Mouse (Mus musculus) lung, postnatal 0 days (tissue): ENCODE data around the gene Scrn2. TPM values are rescaled to one million over a fixed set of nuclear protein-coding genes. Genes with fewer than 3 reads are reported as not detected.
A peak's percentile ranks its signal among the peaks of the same experiment; 100 is the strongest.

Experiments
- ATAC-seq: fragments of 200-750 bp; cut with Nextera tagmentation; 2 replicates; pipeline ENCODE4 v1.8.0; 2017; ENCODE audit warnings: moderate library complexity
- DNase-seq: peaks from one replicate; pipeline ENCODE4 v3.0.0-alpha.2; 2016; ENCODE audit warnings: low spot score
- H3K27ac ChIP-seq: fragments of 300-500 bp; sonication (generic); 2 replicates; pipeline ENCODE4 v1.5.1; 2014; ENCODE audit warnings: antibody characterized with exemption, mild to moderate bottlenecking, low read length, mixed read lengths
- H3K27me3 ChIP-seq: fragments of 300-500 bp; sonication (generic); replicated peaks from 2 replicates; pipeline ENCODE4 v1.6.1; 2014; ENCODE audit warnings: low read length, mixed read lengths; ENCODE audit not compliant: insufficient read depth
- H3K36me3 ChIP-seq: fragments of 300-500 bp; sonication (generic); 2 replicates; pipeline ENCODE4 v1.6.1; 2014; ENCODE audit warnings: low read length, mixed read lengths; ENCODE audit not compliant: insufficient read depth
- H3K4me1 ChIP-seq: fragments of 300-500 bp; sonication (generic); 2 replicates; pipeline ENCODE4 v1.6.1; 2014; ENCODE audit warnings: antibody characterized with exemption, low read depth, low read length, mixed read lengths; ENCODE audit not compliant: insufficient read depth
- H3K4me2 ChIP-seq: fragments of 300-500 bp; sonication (generic); replicated peaks from 2 replicates; pipeline ENCODE4 v1.6.1; 2014; ENCODE audit warnings: low read depth, mild to moderate bottlenecking, low read length, moderate library complexity, mixed read lengths
- H3K4me3 ChIP-seq: fragments of 300-500 bp; sonication (generic); 2 replicates; pipeline ENCODE4 v1.5.1; 2014; ENCODE audit warnings: low read depth, low read length
- H3K9ac ChIP-seq: fragments of 300-500 bp; sonication (generic); replicated peaks from 2 replicates; pipeline ENCODE4 v1.6.1; 2014; ENCODE audit warnings: low read depth, mild to moderate bottlenecking
- H3K9me3 ChIP-seq: fragments of 300-500 bp; sonication (generic); 2 replicates; pipeline ENCODE4 v1.6.1; 2016; ENCODE audit warnings: low read length, mixed read lengths
- CTCF ChIP-seq: IDR thresholded peaks from 2 replicates; pipeline ENCODE4 v1.5.1; 2016; ENCODE audit warnings: antibody characterized with exemption, mild to moderate bottlenecking
- EP300 ChIP-seq: IDR thresholded peaks from 2 replicates; pipeline ENCODE4 v1.6.1; 2016; ENCODE audit warnings: antibody characterized with exemption, mild to moderate bottlenecking, control low read depth
- WGBS: fragments of 180-500 bp; shearing (Covaris S2); extraction: QIAGEN DNeasy Blood & Tissue Kit; methylation state at CpG from one replicate; pipeline ENCODE4 v1.1.7; 2014; 5-methylcytosine and 5-hydroxymethylcytosine counted together
- polyA plus RNA-seq: library from polyadenylated mRNA; unstranded; fragments of >200 nt; fragmentation: Nextera tagmentation; extraction: Ambion mirVana; gene quantifications from 2 replicates; pipeline ENCODE4 v1.2.1, GENCODE M21; 2015

The Scrn2 gene
- polyA plus RNA-seq, 1 experiment from 2014 or later: 15.7 TPM

DNA sequence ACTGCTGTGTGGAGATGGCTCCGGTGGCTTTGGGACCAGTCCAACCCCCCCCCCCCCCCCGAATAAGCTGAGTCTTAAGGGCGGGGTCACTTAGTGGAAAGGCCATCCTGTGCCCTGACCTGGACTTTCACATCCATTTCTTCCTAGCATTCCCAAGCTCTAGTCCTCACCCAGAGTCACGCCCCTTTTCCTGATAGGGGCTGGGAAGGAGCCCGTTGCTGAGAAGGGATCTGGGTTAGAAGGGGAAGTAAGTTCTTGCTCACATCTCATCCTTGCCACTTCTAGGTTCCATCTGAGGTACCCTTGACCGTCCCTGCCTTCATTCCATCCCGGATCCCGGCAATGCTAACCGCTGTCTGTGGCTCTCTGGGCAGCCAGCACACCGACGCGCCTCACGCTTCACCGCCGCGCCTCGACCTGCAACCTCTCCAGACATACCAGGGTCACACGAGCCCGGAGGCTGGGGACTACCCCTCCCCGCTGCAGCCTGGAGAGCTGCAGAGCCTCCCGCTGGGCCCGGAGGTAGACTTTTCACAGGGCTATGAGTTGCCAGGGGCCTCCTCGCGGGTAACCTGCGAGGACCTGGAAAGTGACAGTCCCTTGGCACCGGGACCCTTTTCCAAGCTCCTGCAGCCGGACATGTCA lies 8.5 kb upstream of the Scrn2 start:
- H3K4me3 ChIP-seq: peak overlapping the region; percentile 51
- peaks cover 47% of the 10 kb centered on the region for H3K27me3 ChIP-seq
- H3K4me1 ChIP-seq: peaks cover 15% of the 10 kb centered on the region
- WGBS: 2% methylated on average over 25 of the region's 27 CpGs
- no peak for ATAC-seq
- H3K27ac ChIP-seq: no peak overlapping the region
- H3K9ac ChIP-seq: no peak overlapping the region
- peak overlapping the region; percentile 82 for H3K4me2 ChIP-seq
- DNase-seq: no peak
- no peak for TF ChIP-seq CTCF
- no peak for TF ChIP-seq EP300
- no peaks in the 10 kb centered on the region for H3K9me3 ChIP-seq
- H3K36me3 ChIP-seq: no peaks in the 10 kb centered on the region

DNA sequence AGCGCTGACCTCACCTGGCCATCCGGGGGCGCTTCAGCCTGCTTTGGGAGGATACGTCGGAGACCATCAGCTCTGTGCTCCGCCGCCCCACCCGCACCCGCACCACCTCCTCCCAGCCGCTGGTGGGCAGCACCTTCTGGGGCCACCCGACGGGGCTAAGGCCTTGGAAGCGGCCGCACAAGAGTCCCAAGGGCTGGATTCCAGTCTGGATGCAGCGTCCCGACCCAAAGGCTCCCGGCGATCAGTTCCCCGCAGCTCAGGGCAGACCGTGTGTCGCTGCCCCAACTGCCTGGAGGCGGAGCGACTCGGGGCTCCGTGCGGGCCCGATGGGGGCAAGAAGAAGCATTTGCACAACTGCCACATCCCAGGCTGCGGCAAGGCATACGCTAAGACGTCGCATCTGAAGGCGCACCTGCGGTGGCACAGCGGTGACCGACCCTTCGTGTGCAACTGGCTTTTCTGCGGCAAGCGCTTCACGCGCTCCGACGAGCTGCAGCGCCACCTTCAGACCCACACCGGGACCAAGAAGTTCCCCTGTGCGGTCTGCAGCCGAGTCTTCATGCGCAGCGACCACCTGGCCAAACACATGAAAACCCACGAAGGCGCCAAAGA lies 7.8 kb upstream of the Scrn2 start:
- under 1% methylated on average over 50 of the region's 50 CpGs for WGBS
- H3K4me2 ChIP-seq: peak overlapping the region; percentile 82
- H3K27me3 ChIP-seq: peaks cover 44% of the 10 kb centered on the region
- TF ChIP-seq EP300 (no peak), CTCF (peak; percentile 79)
- DNase-seq (peak; percentile 73), ATAC-seq (peak; percentile 73)
- no peaks in the 10 kb centered on the region for H3K9me3 ChIP-seq
- no peak overlapping the region for H3K27ac ChIP-seq
- peaks cover 15% of the 10 kb centered on the region for H3K4me1 ChIP-seq
- no peaks in the 10 kb centered on the region for H3K36me3 ChIP-seq
- peak overlapping the region; percentile 51 for H3K4me3 ChIP-seq
- peak overlapping the region; percentile 32; the same call in 1 of the 2 replicates for H3K9ac ChIP-seq

DNA sequence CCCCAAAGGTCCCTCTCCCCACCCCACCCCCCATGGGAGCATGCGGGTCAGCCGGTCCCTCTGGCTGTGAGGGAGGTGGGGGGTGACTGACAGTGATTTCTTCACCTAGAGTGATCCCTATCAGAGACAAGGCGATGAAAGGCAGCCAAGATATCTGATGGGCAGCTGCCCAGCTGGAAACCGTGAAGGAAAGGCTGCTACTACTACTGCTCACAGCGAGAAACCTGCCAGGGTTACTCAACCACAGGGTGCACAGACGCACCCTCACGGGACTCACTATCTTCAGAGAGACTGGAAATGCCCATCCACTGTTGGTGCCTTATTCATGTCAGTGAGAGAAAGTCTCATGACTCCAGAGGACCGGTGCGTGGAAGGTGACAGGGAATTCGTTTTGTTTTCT lies 4.8 kb upstream of the Scrn2 start:
- peaks cover 10% of the 10 kb centered on the region for H3K4me1 ChIP-seq
- no peaks in the 10 kb centered on the region for H3K36me3 ChIP-seq
- H3K9ac ChIP-seq: no peak overlapping the region
- WGBS: 35% methylated on average over 10 of the region's 10 CpGs
- H3K27ac ChIP-seq: no peak overlapping the region
- TF ChIP-seq EP300 (no peak), CTCF (no peak)
- no peaks in the 10 kb centered on the region for H3K9me3 ChIP-seq
- no peak overlapping the region for H3K4me2 ChIP-seq
- ATAC-seq: no peak
- DNase-seq: no peak
- H3K27me3 ChIP-seq: peaks cover 20% of the 10 kb centered on the region
- H3K4me3 ChIP-seq: no peak overlapping the region

GRCm38 (mm10) chr11:97025721-97026344 lies 3.9 kb upstream of the Scrn2 start:
- peak overlapping the region; percentile 49 for H3K4me2 ChIP-seq
- WGBS: 4% methylated on average over 17 of the region's 17 CpGs
- H3K9ac ChIP-seq: no peak overlapping the region
- peaks cover 12% of the 10 kb centered on the region for H3K27me3 ChIP-seq
- H3K4me1 ChIP-seq: peaks cover 16% of the 10 kb centered on the region
- no peaks in the 10 kb centered on the region for H3K9me3 ChIP-seq
- ATAC-seq (peak; percentile 53), DNase-seq (peak; percentile 94)
- TF ChIP-seq CTCF (peak; percentile 98), EP300 (no peak)
- H3K27ac ChIP-seq: peak overlapping the region; percentile 34; the same call in 1 of the 2 replicates
- H3K4me3 ChIP-seq: no peak overlapping the region
- H3K36me3 ChIP-seq: no peaks in the 10 kb centered on the region

- H3K4me2 ChIP-seq: peak overlapping the region; percentile 68
- H3K4me1 ChIP-seq: peaks cover 10% of the 10 kb centered on the region; the same call in 1 of the 2 replicates
- no peaks in the 10 kb centered on the region for H3K36me3 ChIP-seq
- H3K9me3 ChIP-seq: no peaks in the 10 kb centered on the region
- peak overlapping the region; percentile 62 for H3K4me3 ChIP-seq
- peak overlapping the region; percentile 69 for H3K27ac ChIP-seq
- TF ChIP-seq EP300: no peak
- no peak for TF ChIP-seq CTCF
- H3K9ac ChIP-seq: peak overlapping the region; percentile 37
- WGBS: 13% methylated on average over 15 of the region's 15 CpGs
- DNase-seq (no peak), ATAC-seq (no peak)
- no peaks in the 10 kb centered on the region for H3K27me3 ChIP-seq
These were observed 688 bp downstream of the Scrn2 start for GRCm38 (mm10) chr11:97030426-97030825.

- WGBS: 77% methylated on average over 12 of the region's 12 CpGs
- TF ChIP-seq CTCF: no peak
- no peak for TF ChIP-seq EP300
- no peak overlapping the region for H3K4me3 ChIP-seq
- H3K27me3 ChIP-seq: no peaks in the 10 kb centered on the region
- DNase-seq (no peak), ATAC-seq (no peak)
- H3K27ac ChIP-seq: no peak overlapping the region
- no peak overlapping the region for H3K4me2 ChIP-seq
- H3K9me3 ChIP-seq: no peaks in the 10 kb centered on the region
- no peaks in the 10 kb centered on the region for H3K36me3 ChIP-seq
- peaks cover 6% of the 10 kb centered on the region; the same call in 1 of the 2 replicates for H3K4me1 ChIP-seq
- H3K9ac ChIP-seq: no peak overlapping the region
These were observed 2.2 kb downstream of the Scrn2 start for GRCm38 (mm10) chr11:97031977-97032376.
